Mouse (Mus musculus) skeletal muscle tissue, adult 2 months (tissue): ENCODE measurements around the gene Defa32.
"Not testable (repeated sequence)": the region's sequence is repeated elsewhere in the genome, so short reads cannot be mapped to it uniquely, and the experiment has no call there.

Source experiments
- DNase-seq: peaks from one replicate; pipeline ENCODE4 v3.0.0-alpha.2; 2012; ENCODE audit warnings: low read depth, low spot score

Defa32 gene

DNA sequence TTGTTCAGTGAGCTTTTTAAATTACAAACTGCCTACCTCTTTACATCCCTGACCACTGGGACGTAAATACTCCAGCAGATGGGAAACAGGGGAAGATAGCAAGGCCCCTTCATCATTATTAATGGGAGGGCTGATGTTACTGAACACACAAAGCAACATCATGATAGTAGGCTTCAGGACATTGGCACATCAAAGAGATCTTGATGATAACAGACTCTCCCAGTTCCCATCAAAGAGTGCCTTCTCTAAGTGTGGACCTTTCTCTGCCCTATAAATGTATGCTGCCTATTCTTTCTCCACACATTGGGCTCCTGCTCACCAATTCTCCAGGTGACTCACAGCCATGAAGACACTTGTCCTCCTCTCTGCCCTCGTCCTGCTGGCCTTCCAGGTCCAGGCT, at the start of gene Defa32:
Gene Defa32, plus strand, starts transcription at position 301 of the 400 bp plus-strand sequence.
- not testable (repeated sequence) for DNase-seq

GRCm38 (mm10) chr8:21508958-21509357, 19.9 kb upstream of the Defa32 start, which contains the start of gene Defa20:
Gene Defa20, plus strand, starts transcription at chr8:21509258.
- not testable (repeated sequence) for DNase-seq

DNA sequence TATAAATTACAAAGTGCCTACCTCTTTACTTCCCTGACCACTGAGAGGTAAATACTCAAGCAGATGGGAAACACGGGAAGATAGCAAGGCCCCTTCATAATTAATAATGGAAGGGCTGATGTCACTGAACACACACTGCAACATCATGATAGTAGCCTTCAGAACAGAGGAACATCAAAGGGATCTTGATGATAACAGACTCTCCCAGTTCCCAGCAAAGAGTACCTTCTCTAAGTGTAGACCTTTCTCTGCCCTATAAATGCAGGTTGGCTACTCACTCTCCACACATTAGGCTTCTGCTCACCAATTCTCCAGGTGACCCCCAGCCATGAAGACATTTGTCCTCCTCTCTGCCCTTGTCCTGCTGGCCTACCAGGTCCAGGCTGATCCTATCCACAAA, 36.3 kb downstream of the Defa32 start, which contains the start of gene Defa37:
Gene Defa37, plus strand, starts transcription at position 301 of the 400 bp plus-strand sequence.
- DNase-seq, result not testable (repeated sequence)
